Mouse (Mus musculus): ENCODE results near the gene Hmgxb4. TPM values are rescaled to one million over a fixed set of nuclear protein-coding genes. Genes with fewer than 3 reads are reported as not detected.
A peak's percentile ranks its signal among the peaks of the same experiment; 100 is the strongest.

Hmgxb4 gene
- total and polyA plus RNA-seq, 3 experiments, result 14.8 to 52.1 (median 38.3) TPM

- TF ChIP-seq GATA2 (IDR thresholded peaks at IDR 0.05; ENCODE audit: borderline replicate concordance, low read depth, low read length) (no peak), TAL1 (conservative IDR thresholded peaks at IDR 0.05; ENCODE audit: low read depth, low read length) (no peak)
- Histone ChIP-seq H3K4me1 (ENCODE audit: insufficient read depth, low read depth, low read length) (no peaks in the 10 kb centered on the region), H3K27me3 (ENCODE audit: insufficient read depth, low read length) (peaks cover 6% of the 10 kb centered on the region), H3K4me3 (ENCODE audit: low read depth, low read length) (no peak overlapping the region), H3K36me3 (replicated peaks) (no peaks in the 10 kb centered on the region), H3K9me3 (replicated peaks) (no peaks in the 10 kb centered on the region)
- DNase-seq (ENCODE audit: low spot score) (no peak), ATAC-seq (ENCODE audit: extremely low read depth, insufficient number of reproducible peaks, low FRiP score, poor library complexity, severe bottlenecking) (no peak)
Observed at GRCm38 (mm10) chr8:74987436-74987835, 5.7 kb upstream of the Hmgxb4 start.

- Histone ChIP-seq H3K36me3 (replicated peaks) (no peaks in the 10 kb centered on the region), H3K9me3 (replicated peaks) (no peaks in the 10 kb centered on the region), H3K27me3 (ENCODE audit: insufficient read depth, low read length) (peaks cover 6% of the 10 kb centered on the region), H3K4me3 (ENCODE audit: low read depth, low read length) (no peak overlapping the region), H3K4me1 (ENCODE audit: insufficient read depth, low read depth, low read length) (peaks cover 10% of the 10 kb centered on the region)
- TF ChIP-seq CTCF (IDR thresholded peaks at IDR 0.05; ENCODE audit: low read depth, low read length), result no peak
- no peak for TF ChIP-seq POLR2AphosphoS5 (IDR thresholded peaks at IDR 0.05; ENCODE audit: insufficient replicate concordance, low read depth, low read length)
- no peak for TF ChIP-seq GATA1 (IDR thresholded peaks at IDR 0.05; ENCODE audit: borderline replicate concordance, low read length)
- no peak for TF ChIP-seq GATA2 (IDR thresholded peaks at IDR 0.05; ENCODE audit: borderline replicate concordance, low read depth, low read length)
- no peak for TF ChIP-seq TAL1 (conservative IDR thresholded peaks at IDR 0.05; ENCODE audit: low read depth, low read length)
- ATAC-seq (ENCODE audit: extremely low read depth, insufficient number of reproducible peaks, low FRiP score, poor library complexity, severe bottlenecking) (no peak), DNase-seq (ENCODE audit: low spot score) (no peak)
Observed at GRCm38 (mm10) chr8:74990021-74990420, 3.1 kb upstream of the Hmgxb4 start.

- H3K4me1 ChIP-seq (ENCODE audit: insufficient read depth, low read depth, low read length), result peaks cover 12% of the 10 kb centered on the region
- H3K4me3 ChIP-seq (ENCODE audit: low read depth, low read length), result peak overlapping the region; percentile 80
- peaks cover 15% of the 10 kb centered on the region for H3K36me3 ChIP-seq (replicated peaks)
- no peak for TF ChIP-seq TAL1 (conservative IDR thresholded peaks at IDR 0.05; ENCODE audit: low read depth, low read length)
- no peak for TF ChIP-seq POLR2AphosphoS5 (IDR thresholded peaks at IDR 0.05; ENCODE audit: insufficient replicate concordance, low read depth, low read length)
- TF ChIP-seq CTCF (IDR thresholded peaks at IDR 0.05; ENCODE audit: low read depth, low read length), result no peak
- TF ChIP-seq GATA1 (IDR thresholded peaks at IDR 0.05; ENCODE audit: borderline replicate concordance, low read length), result no peak
- TF ChIP-seq GATA2 (IDR thresholded peaks at IDR 0.05; ENCODE audit: borderline replicate concordance, low read depth, low read length), result no peak
- no peaks in the 10 kb centered on the region for H3K9me3 ChIP-seq (replicated peaks)
- ATAC-seq (ENCODE audit: extremely low read depth, insufficient number of reproducible peaks, low FRiP score, poor library complexity, severe bottlenecking), result peak; percentile 92
- peaks cover 6% of the 10 kb centered on the region for H3K27me3 ChIP-seq (ENCODE audit: insufficient read depth, low read length)
- DNase-seq (ENCODE audit: low spot score), result peak; percentile 80
Observed at GRCm38 (mm10) chr8:74993475-74994451, 607 bp downstream of the Hmgxb4 start.

GRCm38 (mm10) chr8:74994540-74994939 is 1.4 kb downstream of the Hmgxb4 start:
- Histone ChIP-seq H3K4me3 (ENCODE audit: low read depth, low read length) (peak overlapping the region; percentile 80), H3K4me1 (ENCODE audit: insufficient read depth, low read depth, low read length) (peaks cover 12% of the 10 kb centered on the region), H3K36me3 (replicated peaks) (peaks cover 23% of the 10 kb centered on the region), H3K27me3 (ENCODE audit: insufficient read depth, low read length) (peaks cover 3% of the 10 kb centered on the region; the same call in 1 of the 2 replicates), H3K9me3 (replicated peaks) (no peaks in the 10 kb centered on the region)
- no peak for TF ChIP-seq GATA1 (IDR thresholded peaks at IDR 0.05; ENCODE audit: borderline replicate concordance, low read length)
- TF ChIP-seq TAL1 (conservative IDR thresholded peaks at IDR 0.05; ENCODE audit: low read depth, low read length), result no peak
- TF ChIP-seq POLR2AphosphoS5 (IDR thresholded peaks at IDR 0.05; ENCODE audit: insufficient replicate concordance, low read depth, low read length), result no peak
- TF ChIP-seq GATA2 (IDR thresholded peaks at IDR 0.05; ENCODE audit: borderline replicate concordance, low read depth, low read length), result no peak
- no peak for TF ChIP-seq CTCF (IDR thresholded peaks at IDR 0.05; ENCODE audit: low read depth, low read length)
- DNase-seq (ENCODE audit: low spot score), result no peak
- ATAC-seq (ENCODE audit: extremely low read depth, insufficient number of reproducible peaks, low FRiP score, poor library complexity, severe bottlenecking), result no peak

- Histone ChIP-seq H3K4me1 (ENCODE audit: insufficient read depth, low read depth, low read length) (no peaks in the 10 kb centered on the region; the same call in 1 of the 2 replicates), H3K9me3 (replicated peaks) (no peaks in the 10 kb centered on the region), H3K36me3 (replicated peaks) (peaks cover 63% of the 10 kb centered on the region), H3K4me3 (ENCODE audit: low read depth, low read length) (no peak overlapping the region), H3K27me3 (ENCODE audit: insufficient read depth, low read length) (no peaks in the 10 kb centered on the region)
- ATAC-seq (ENCODE audit: extremely low read depth, insufficient number of reproducible peaks, low FRiP score, poor library complexity, severe bottlenecking), result no peak
- TF ChIP-seq GATA1 (IDR thresholded peaks at IDR 0.05; ENCODE audit: borderline replicate concordance, low read length), result no peak
- TF ChIP-seq GATA2 (IDR thresholded peaks at IDR 0.05; ENCODE audit: borderline replicate concordance, low read depth, low read length), result no peak
- TF ChIP-seq TAL1 (conservative IDR thresholded peaks at IDR 0.05; ENCODE audit: low read depth, low read length), result no peak
- TF ChIP-seq POLR2AphosphoS5 (IDR thresholded peaks at IDR 0.05; ENCODE audit: insufficient replicate concordance, low read depth, low read length), result no peak
- TF ChIP-seq CTCF (IDR thresholded peaks at IDR 0.05; ENCODE audit: low read depth, low read length), result no peak
- DNase-seq (ENCODE audit: low spot score), result no peak
Observed at GRCm38 (mm10) chr8:75000431-75000830, 7.3 kb downstream of the Hmgxb4 start.

GRCm38 (mm10) chr8:75008826-75009225 is 15.7 kb downstream of the Hmgxb4 start:
- Histone ChIP-seq H3K36me3 (replicated peaks) (peaks cover 66% of the 10 kb centered on the region), H3K9me3 (replicated peaks) (no peaks in the 10 kb centered on the region), H3K4me3 (ENCODE audit: low read depth, low read length) (no peak overlapping the region), H3K4me1 (ENCODE audit: insufficient read depth, low read depth, low read length) (peaks cover 4% of the 10 kb centered on the region; the same call in 1 of the 2 replicates), H3K27me3 (ENCODE audit: insufficient read depth, low read length) (no peaks in the 10 kb centered on the region)
- ATAC-seq (ENCODE audit: extremely low read depth, insufficient number of reproducible peaks, low FRiP score, poor library complexity, severe bottlenecking) (no peak), DNase-seq (ENCODE audit: low spot score) (no peak)
- TF ChIP-seq GATA2 (IDR thresholded peaks at IDR 0.05; ENCODE audit: borderline replicate concordance, low read depth, low read length), result no peak

Data from G1E (cell line).